Mouse (Mus musculus): ENCODE results near the gene Ccdc188. TPM values are rescaled to one million over a fixed set of nuclear protein-coding genes. Genes with fewer than 3 reads are reported as not detected.
A peak's percentile ranks its signal among the peaks of the same experiment; 100 is the strongest.

The Ccdc188 gene
- total and polyA plus RNA-seq, 3 experiments = not detected

GRCm38 (mm10) chr16:18229622-18230021, 11.9 kb downstream of the Ccdc188 start:
- ATAC-seq (ENCODE audit: extremely low read depth, insufficient number of reproducible peaks, low FRiP score, poor library complexity, severe bottlenecking) = no peak
- no peak for TF ChIP-seq GATA1 (IDR thresholded peaks at IDR 0.05; ENCODE audit: borderline replicate concordance, low read length)
- H3K36me3 ChIP-seq (replicated peaks) = no peaks in the 10 kb centered on the region
- peaks cover 69% of the 10 kb centered on the region for H3K27me3 ChIP-seq (ENCODE audit: insufficient read depth, low read length)
- H3K9me3 ChIP-seq (replicated peaks) = no peaks in the 10 kb centered on the region
- DNase-seq (ENCODE audit: low spot score) = no peak
- peaks cover 4% of the 10 kb centered on the region for H3K4me1 ChIP-seq (ENCODE audit: insufficient read depth, low read depth, low read length)
- H3K4me3 ChIP-seq (ENCODE audit: low read depth, low read length) = no peak overlapping the region

GRCm38 (mm10) chr16:18230617-18231016, 12.9 kb downstream of the Ccdc188 start:
- H3K36me3 ChIP-seq (replicated peaks) = peaks cover 4% of the 10 kb centered on the region
- no peak for TF ChIP-seq POLR2AphosphoS5 (IDR thresholded peaks at IDR 0.05; ENCODE audit: insufficient replicate concordance, low read depth, low read length)
- DNase-seq (ENCODE audit: low spot score) = no peak
- H3K4me1 ChIP-seq (ENCODE audit: insufficient read depth, low read depth, low read length) = peaks cover 13% of the 10 kb centered on the region
- H3K27me3 ChIP-seq (ENCODE audit: insufficient read depth, low read length) = peaks cover 72% of the 10 kb centered on the region
- no peak overlapping the region for H3K4me3 ChIP-seq (ENCODE audit: low read depth, low read length)
- H3K9me3 ChIP-seq (replicated peaks) = no peaks in the 10 kb centered on the region
- no peak for ATAC-seq (ENCODE audit: extremely low read depth, insufficient number of reproducible peaks, low FRiP score, poor library complexity, severe bottlenecking)

- no peak for ATAC-seq (ENCODE audit: extremely low read depth, insufficient number of reproducible peaks, low FRiP score, poor library complexity, severe bottlenecking)
- TF ChIP-seq POLR2AphosphoS5 (IDR thresholded peaks at IDR 0.05; ENCODE audit: insufficient replicate concordance, low read depth, low read length) (no peak), CTCF (IDR thresholded peaks at IDR 0.05; ENCODE audit: low read depth, low read length) (no peak), TAL1 (conservative IDR thresholded peaks at IDR 0.05; ENCODE audit: low read depth, low read length) (no peak), GATA1 (IDR thresholded peaks at IDR 0.05; ENCODE audit: borderline replicate concordance, low read length) (no peak), GATA2 (IDR thresholded peaks at IDR 0.05; ENCODE audit: borderline replicate concordance, low read depth, low read length) (no peak)
- Histone ChIP-seq H3K9me3 (replicated peaks) (no peaks in the 10 kb centered on the region), H3K27me3 (ENCODE audit: insufficient read depth, low read length) (peaks cover 75% of the 10 kb centered on the region), H3K4me3 (ENCODE audit: low read depth, low read length) (no peak overlapping the region), H3K4me1 (ENCODE audit: insufficient read depth, low read depth, low read length) (peaks cover 14% of the 10 kb centered on the region), H3K36me3 (replicated peaks) (peaks cover 8% of the 10 kb centered on the region)
- no peak for DNase-seq (ENCODE audit: low spot score)
Observed at GRCm38 (mm10) chr16:18231047-18231446, 13.4 kb downstream of the Ccdc188 start.

- H3K4me1 ChIP-seq (ENCODE audit: insufficient read depth, low read depth, low read length) = peaks cover 15% of the 10 kb centered on the region
- H3K27me3 ChIP-seq (ENCODE audit: insufficient read depth, low read length) = peaks cover 79% of the 10 kb centered on the region
- no peak overlapping the region for H3K4me3 ChIP-seq (ENCODE audit: low read depth, low read length)
- DNase-seq (ENCODE audit: low spot score) (no peak), ATAC-seq (ENCODE audit: extremely low read depth, insufficient number of reproducible peaks, low FRiP score, poor library complexity, severe bottlenecking) (no peak)
- no peaks in the 10 kb centered on the region for H3K9me3 ChIP-seq (replicated peaks)
- H3K36me3 ChIP-seq (replicated peaks) = peaks cover 12% of the 10 kb centered on the region
- TF ChIP-seq GATA2 (IDR thresholded peaks at IDR 0.05; ENCODE audit: borderline replicate concordance, low read depth, low read length) = no peak
Observed at GRCm38 (mm10) chr16:18231451-18231850, 13.8 kb downstream of the Ccdc188 start.

GRCm38 (mm10) chr16:18233451-18233850, 15.8 kb downstream of the Ccdc188 start:
- Histone ChIP-seq H3K27me3 (ENCODE audit: insufficient read depth, low read length) (peaks cover 64% of the 10 kb centered on the region), H3K36me3 (replicated peaks) (peaks cover 32% of the 10 kb centered on the region), H3K9me3 (replicated peaks) (no peaks in the 10 kb centered on the region), H3K4me1 (ENCODE audit: insufficient read depth, low read depth, low read length) (peaks cover 25% of the 10 kb centered on the region), H3K4me3 (ENCODE audit: low read depth, low read length) (no peak overlapping the region)
- DNase-seq (ENCODE audit: low spot score) = no peak
- TF ChIP-seq POLR2AphosphoS5 (IDR thresholded peaks at IDR 0.05; ENCODE audit: insufficient replicate concordance, low read depth, low read length) (no peak), GATA2 (IDR thresholded peaks at IDR 0.05; ENCODE audit: borderline replicate concordance, low read depth, low read length) (no peak), TAL1 (conservative IDR thresholded peaks at IDR 0.05; ENCODE audit: low read depth, low read length) (no peak)
- ATAC-seq (ENCODE audit: extremely low read depth, insufficient number of reproducible peaks, low FRiP score, poor library complexity, severe bottlenecking) = no peak

- Histone ChIP-seq H3K36me3 (replicated peaks) (peaks cover 38% of the 10 kb centered on the region), H3K9me3 (replicated peaks) (no peaks in the 10 kb centered on the region), H3K4me3 (ENCODE audit: low read depth, low read length) (peak overlapping the region; percentile 66), H3K27me3 (ENCODE audit: insufficient read depth, low read length) (peaks cover 58% of the 10 kb centered on the region), H3K4me1 (ENCODE audit: insufficient read depth, low read depth, low read length) (peaks cover 25% of the 10 kb centered on the region)
- ATAC-seq (ENCODE audit: extremely low read depth, insufficient number of reproducible peaks, low FRiP score, poor library complexity, severe bottlenecking) (no peak), DNase-seq (ENCODE audit: low spot score) (no peak)
- no peak for TF ChIP-seq GATA2 (IDR thresholded peaks at IDR 0.05; ENCODE audit: borderline replicate concordance, low read depth, low read length)
- no peak for TF ChIP-seq POLR2AphosphoS5 (IDR thresholded peaks at IDR 0.05; ENCODE audit: insufficient replicate concordance, low read depth, low read length)
- TF ChIP-seq GATA1 (IDR thresholded peaks at IDR 0.05; ENCODE audit: borderline replicate concordance, low read length) = no peak
- TF ChIP-seq TAL1 (conservative IDR thresholded peaks at IDR 0.05; ENCODE audit: low read depth, low read length) = no peak
- no peak for TF ChIP-seq CTCF (IDR thresholded peaks at IDR 0.05; ENCODE audit: low read depth, low read length)
Observed at GRCm38 (mm10) chr16:18233919-18234670, 16.4 kb downstream of the Ccdc188 start.

- H3K36me3 ChIP-seq (replicated peaks) = peaks cover 44% of the 10 kb centered on the region
- ATAC-seq (ENCODE audit: extremely low read depth, insufficient number of reproducible peaks, low FRiP score, poor library complexity, severe bottlenecking) (no peak), DNase-seq (ENCODE audit: low spot score) (no peak)
- peaks cover 25% of the 10 kb centered on the region for H3K4me1 ChIP-seq (ENCODE audit: insufficient read depth, low read depth, low read length)
- H3K27me3 ChIP-seq (ENCODE audit: insufficient read depth, low read length) = peaks cover 51% of the 10 kb centered on the region
- TF ChIP-seq POLR2AphosphoS5 (IDR thresholded peaks at IDR 0.05; ENCODE audit: insufficient replicate concordance, low read depth, low read length) = no peak
- no peak for TF ChIP-seq GATA1 (IDR thresholded peaks at IDR 0.05; ENCODE audit: borderline replicate concordance, low read length)
- TF ChIP-seq TAL1 (conservative IDR thresholded peaks at IDR 0.05; ENCODE audit: low read depth, low read length) = no peak
- no peak for TF ChIP-seq GATA2 (IDR thresholded peaks at IDR 0.05; ENCODE audit: borderline replicate concordance, low read depth, low read length)
- no peak for TF ChIP-seq CTCF (IDR thresholded peaks at IDR 0.05; ENCODE audit: low read depth, low read length)
- H3K4me3 ChIP-seq (ENCODE audit: low read depth, low read length) = peak within 1 kb of the TSS; percentile 66
- H3K9me3 ChIP-seq (replicated peaks) = no peaks in the 10 kb centered on the region
Observed at GRCm38 (mm10) chr16:18234671-18235388, 17.2 kb downstream of the Ccdc188 start, which contains the start of gene Zdhhc8. Gene Zdhhc8 (minus strand): TSS chr16:18235136.
